Mouse (Mus musculus) gastrocnemius, adult 8-10 months (tissue): Measurements from ENCODE around the gene Slc2a4. TPM values are rescaled to one million over a fixed set of nuclear protein-coding genes. Genes with fewer than 3 reads are reported as not detected.

Experiments used
- DNase-seq, 2 experiments: peaks; one replicate each; pipeline ENCODE4 v3.0.0; 2022; ENCODE audit warnings: low spot score in 2 of 2
- microRNA-seq: library from miRNA; unstranded; fragments of <30 nt; microRNA quantifications from one replicate; pipeline ENCODE4 v1.2.0, GENCODE M21; 2022
- total RNA-seq, 4 experiments: library from RNA; stranded (reverse); gene quantifications; 2 replicates each; pipeline ENCODE4 v1.2.4; 2022

Slc2a4 gene
- total RNA-seq, 4 experiments from 2014 or later, result 397 to 490 (median 424) TPM

GRCm38 (mm10) chr11:69904311-69904710 is 43.7 kb downstream of the Slc2a4 start:
- DNase-seq, result no peak

- no peak for DNase-seq
Measured at GRCm38 (mm10) chr11:69902972-69903371, 45.0 kb downstream of the Slc2a4 start.

DNA sequence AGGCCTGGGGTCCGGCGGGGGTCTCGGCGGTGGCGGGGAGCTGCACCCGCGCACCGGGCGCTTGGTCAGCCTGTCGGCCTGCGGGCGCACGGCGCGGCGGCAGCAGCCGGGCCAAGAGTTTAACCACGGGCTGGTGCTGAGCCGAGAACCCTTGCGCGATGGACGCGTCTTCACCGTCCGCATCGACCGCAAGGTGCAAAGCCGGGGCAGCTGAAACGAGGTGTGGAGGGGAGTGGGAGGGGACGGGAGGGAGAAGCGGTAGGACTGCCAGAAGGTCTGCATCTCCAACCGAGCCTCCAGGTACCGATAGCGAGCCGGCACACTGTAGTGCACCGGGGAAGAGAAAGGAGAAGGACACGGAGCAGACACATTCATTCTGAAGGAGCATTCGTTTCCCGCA is 46.0 kb downstream of the Slc2a4 start:
- no peak for DNase-seq

DNA sequence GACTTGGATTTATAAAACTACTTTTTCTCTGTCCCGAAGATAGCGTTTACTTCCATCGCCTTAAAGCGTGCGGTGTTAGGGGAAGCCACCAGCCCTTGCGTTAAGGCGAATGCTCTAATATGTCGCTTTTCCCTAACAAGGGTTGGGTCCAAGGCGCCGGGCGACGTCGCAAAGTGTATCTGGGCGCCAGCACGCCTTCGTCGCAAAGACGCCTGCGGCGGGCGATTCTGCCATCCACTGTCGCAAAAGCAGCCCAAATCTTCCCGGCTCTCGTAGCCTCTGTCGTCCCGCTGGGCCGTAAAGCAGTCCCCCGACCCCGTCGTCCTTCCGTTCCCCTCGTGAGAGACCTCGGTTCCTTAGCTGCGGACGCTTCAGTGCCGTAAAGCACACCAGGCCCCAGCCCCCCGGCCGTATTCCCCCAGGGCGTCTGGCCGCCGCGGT is 46.6 kb downstream of the Slc2a4 start:
- peak; percentile 88 to 96 for DNase-seq

DNA sequence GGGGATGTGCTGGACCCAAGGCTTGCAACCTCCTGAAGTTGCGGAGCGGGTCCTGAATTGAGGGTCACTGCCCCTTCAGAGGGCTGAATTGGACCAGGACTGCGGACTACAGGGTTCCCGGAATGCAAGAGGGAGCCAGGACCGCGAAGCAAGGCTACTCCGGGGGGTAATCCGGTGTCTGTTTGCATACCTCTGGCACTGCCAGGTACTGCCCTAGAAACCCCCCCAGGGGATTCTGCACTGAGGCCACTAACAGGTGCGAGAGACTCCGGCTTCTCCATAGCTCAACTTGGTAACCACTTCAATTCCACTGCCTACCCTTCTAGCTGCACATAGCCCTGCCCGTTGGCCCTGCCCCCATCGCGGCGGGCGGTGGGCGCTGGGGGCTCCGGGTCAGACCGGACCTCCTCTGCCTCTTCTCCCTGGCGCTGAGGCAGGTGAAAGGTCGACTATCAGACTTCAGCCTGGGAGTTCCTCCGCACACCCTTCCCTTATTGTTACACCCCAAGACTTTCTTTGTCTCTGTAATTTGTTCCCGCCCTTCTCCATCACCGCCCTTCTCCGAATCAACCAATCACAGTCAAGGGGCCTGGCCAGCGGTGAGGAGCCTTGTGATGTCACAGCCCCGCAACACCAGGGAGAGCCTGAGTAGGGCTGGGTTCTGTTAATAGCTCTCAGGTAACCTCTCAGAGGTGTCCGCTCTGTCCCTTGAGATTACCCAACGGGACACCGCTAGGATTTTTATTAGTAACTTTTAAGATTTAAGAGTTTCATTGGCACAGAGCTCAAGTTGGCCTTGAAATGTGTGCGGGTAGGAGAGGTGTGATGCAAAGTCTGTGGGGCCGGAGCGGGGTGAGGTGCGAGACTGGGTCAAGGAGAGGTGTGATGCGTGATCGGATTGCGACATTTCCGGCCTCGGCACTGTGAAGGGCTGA is 47.2 kb downstream of the Slc2a4 start, which contains the start of the genes 2810408A11Rik and Neurl4:
TSS of gene 2810408A11Rik (minus strand) at position 517 of the 935 bp plus-strand sequence.
TSS of gene Neurl4 (plus strand) at position 602 of the 935 bp plus-strand sequence.
- peak; percentile 75 to 81 for DNase-seq

GRCm38 (mm10) chr11:69899870-69900269 is 48.1 kb downstream of the Slc2a4 start:
- DNase-seq, result no peak

- no peak for DNase-seq
Measured at GRCm38 (mm10) chr11:69895291-69895690, 52.7 kb downstream of the Slc2a4 start, which contains the start of gene Acap1. TSS of gene Acap1 (minus strand) at chr11:69895539.

DNA sequence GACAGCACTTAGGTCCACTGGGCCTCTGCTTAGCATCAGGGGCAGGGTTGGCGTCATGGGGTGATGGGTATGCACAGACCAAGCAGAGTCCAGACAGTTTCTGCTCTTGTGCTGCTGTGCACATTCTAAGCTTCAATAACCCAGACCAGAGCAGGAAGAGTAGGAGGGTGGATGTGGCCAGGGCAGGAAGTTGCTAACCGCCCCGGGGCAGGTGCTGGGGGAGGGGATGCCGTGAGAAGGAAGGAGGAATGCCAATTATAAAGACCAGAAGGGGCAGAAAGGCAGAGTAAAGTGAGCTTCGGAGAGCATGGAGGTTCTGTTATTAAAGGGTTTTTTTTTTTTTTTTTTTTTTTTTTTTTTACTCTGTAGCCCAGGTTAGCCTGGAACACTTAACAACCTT is 53.3 kb downstream of the Slc2a4 start:
- no peak for DNase-seq

Small RNAs within 50 kb of the gene (microRNA-seq; reads per million reads assigned to microRNA genes)
- gene Gm44349, result not detected

Other genes starting within 250 kb of the Slc2a4 start
- 10 to 100 TPM; 27.8 to 38.4 (median 35.3) TPM for gene Polr2a, start 189.6 kb downstream of the Slc2a4 start, total RNA-seq
- gene Slc35g3, start 186.2 kb downstream of the Slc2a4 start, total RNA-seq, result not detected
- 10 to 100 TPM; 35.6 to 40.3 (median 38.5) TPM for gene Zbtb4, start 182.3 kb downstream of the Slc2a4 start, total RNA-seq
- gene Chrnb1, start 152.2 kb downstream of the Slc2a4 start, total RNA-seq, result 10 to 100 TPM; 25.2 to 33.8 (median 28.9) TPM
- gene Fgf11, start 146.3 kb downstream of the Slc2a4 start, total RNA-seq, result 1 to 10 TPM; 2.5 to 5.8 (median 4.0) TPM
- gene Tmem102, start 142.6 kb downstream of the Slc2a4 start, total RNA-seq, result under 1 TPM; 0.17 to 0.31 (median 0.24) TPM
- not detected for gene Gm39566, start 132.9 kb downstream of the Slc2a4 start, total RNA-seq
- gene Spem2, start 129.7 kb downstream of the Slc2a4 start, total RNA-seq, result not detected
- not detected for gene Spem1, start 126.0 kb downstream of the Slc2a4 start, total RNA-seq
- gene Nlgn2, start 110.4 kb downstream of the Slc2a4 start, total RNA-seq, result 1 to 10 TPM; 1.3 to 2.4 (median 1.7) TPM
- gene Tmem256, start 109.7 kb downstream of the Slc2a4 start, total RNA-seq, result 100 to 1,000 TPM; 143 to 214 (median 181) TPM
- 10 to 100 TPM in 2 of 4 experiments, 1 to 10 TPM in 2; 8.7 to 10.6 (median 9.4) TPM for gene Plscr3, start 101.8 kb downstream of the Slc2a4 start, total RNA-seq
- under 1 TPM in 1 of 4 experiments, not detected in 3; 0.31 TPM for gene Tnk1, start 89.5 kb downstream of the Slc2a4 start, total RNA-seq
- gene Tmem95, start 70.2 kb downstream of the Slc2a4 start, total RNA-seq, result not detected
- 1 to 10 TPM in 2 of 4 experiments, under 1 TPM in 2; 0.97 to 1.3 (median 1.1) TPM for gene Kctd11, start 66.8 kb downstream of the Slc2a4 start, total RNA-seq
- under 1 TPM in 3 of 4 experiments, not detected in 1; 0.15 to 0.21 (median 0.19) TPM for gene Acap1, start 52.6 kb downstream of the Slc2a4 start, total RNA-seq
- gene 2810408A11Rik, start 47.2 kb downstream of the Slc2a4 start, total RNA-seq, result 1 to 10 TPM in 1 of 4 experiments, under 1 TPM in 3; 0.22 to 1.1 (median 0.57) TPM
- 10 to 100 TPM; 21.6 to 31.3 (median 25.5) TPM for gene Neurl4, start 47.1 kb downstream of the Slc2a4 start, total RNA-seq
- 10 to 100 TPM; 38.6 to 53.2 (median 50.3) TPM for gene Gps2, start 34.3 kb downstream of the Slc2a4 start, total RNA-seq
- gene Eif5a, start 26.2 kb downstream of the Slc2a4 start, total RNA-seq, result 100 to 1,000 TPM; 443 to 477 (median 467) TPM
- 10 to 100 TPM in 1 of 4 experiments, 1 to 10 TPM in 3; 8.5 to 11.4 (median 9.2) TPM for gene Ybx2, start 12.4 kb downstream of the Slc2a4 start, total RNA-seq
- gene Cldn7, start 16.6 kb upstream of the Slc2a4 start, total RNA-seq, result not detected
- gene Ctdnep1, start 33.0 kb upstream of the Slc2a4 start, total RNA-seq, result 100 to 1,000 TPM; 266 to 308 (median 283) TPM
- 10 to 100 TPM; 38.8 to 40.8 (median 39.4) TPM for gene Elp5, start 34.3 kb upstream of the Slc2a4 start, total RNA-seq
- gene Gabarap, start 43.0 kb upstream of the Slc2a4 start, total RNA-seq, result 100 to 1,000 TPM; 186 to 216 (median 214) TPM
- 10 to 100 TPM; 20.5 to 28.5 (median 23.0) TPM for gene Phf23, start 47.6 kb upstream of the Slc2a4 start, total RNA-seq
- 1 to 10 TPM; 3.8 to 5.2 (median 4.5) TPM for gene Dvl2, start 52.4 kb upstream of the Slc2a4 start, total RNA-seq
- gene Acadvl, start 67.2 kb upstream of the Slc2a4 start, total RNA-seq, result 100 to 1,000 TPM; 288 to 338 (median 299) TPM
- 1 to 10 TPM; 3.3 to 6.9 (median 4.2) TPM for gene Dlg4, start 68.8 kb upstream of the Slc2a4 start, total RNA-seq
- gene Asgr1, start 105.9 kb upstream of the Slc2a4 start, total RNA-seq, result not detected
- gene Asgr2, start 144.5 kb upstream of the Slc2a4 start, total RNA-seq, result not detected
- 1 to 10 TPM in 2 of 4 experiments, under 1 TPM in 2; 0.60 to 2.0 (median 0.94) TPM for gene Mgl2, start 182.1 kb upstream of the Slc2a4 start, total RNA-seq
- gene Clec10a, start 208.0 kb upstream of the Slc2a4 start, total RNA-seq, result 1 to 10 TPM; 1.6 to 3.6 (median 2.8) TPM